Mouse (Mus musculus) v-Abl transformed pro-B cells (cell line): ENCODE results near the gene Elmo2.

Experiments
- in situ Hi-C, 2 experiments: fragments of 400-800 bp; cut with MboI; formaldehyde crosslinking; loops; one replicate each; pipeline ENCODE4 v1.15.1; 2025; ENCODE audit not compliant: unreplicated experiment in 2 of 2

The Elmo2 gene

GRCm38 (mm10) chr2:165271326-165271725 lies 55.0 kb downstream of the Elmo2 start:
- in situ Hi-C loops, result loop anchor here (5.0 to 10.0 kb wide), 5 partner anchors 194 to 477 kb away; partner anchors contain the start of gene Slc12a5 (in 1 of the 2)

DNA sequence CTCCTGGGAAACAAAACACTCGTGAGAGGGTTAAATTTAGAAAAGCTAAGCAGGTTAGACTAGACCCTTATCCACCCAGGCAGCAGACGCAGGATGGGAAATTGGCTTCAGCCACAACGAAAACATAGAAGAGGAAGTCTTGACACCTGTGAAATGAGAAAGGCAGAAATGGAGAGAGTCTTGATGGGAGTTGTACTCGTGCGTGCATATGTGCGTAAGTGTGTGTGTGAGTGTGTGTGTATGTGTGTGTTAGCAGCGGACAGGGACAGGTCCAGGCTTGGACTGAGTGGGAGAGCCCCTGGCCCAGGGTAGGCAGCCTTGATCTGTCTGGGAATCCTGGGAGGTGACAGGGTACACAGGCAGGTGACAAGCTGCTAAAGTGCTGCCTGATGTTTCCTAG lies 55.4 kb downstream of the Elmo2 start:
- in situ Hi-C loops, result loop anchor here (5.0 to 10.0 kb wide), 5 partner anchors 194 to 476 kb away; partner anchors contain the start of gene Slc12a5 (in 1 of the 2)

- in situ Hi-C loops, result no loop called here
Observed at GRCm38 (mm10) chr2:165266739-165267138, 59.5 kb downstream of the Elmo2 start.

DNA sequence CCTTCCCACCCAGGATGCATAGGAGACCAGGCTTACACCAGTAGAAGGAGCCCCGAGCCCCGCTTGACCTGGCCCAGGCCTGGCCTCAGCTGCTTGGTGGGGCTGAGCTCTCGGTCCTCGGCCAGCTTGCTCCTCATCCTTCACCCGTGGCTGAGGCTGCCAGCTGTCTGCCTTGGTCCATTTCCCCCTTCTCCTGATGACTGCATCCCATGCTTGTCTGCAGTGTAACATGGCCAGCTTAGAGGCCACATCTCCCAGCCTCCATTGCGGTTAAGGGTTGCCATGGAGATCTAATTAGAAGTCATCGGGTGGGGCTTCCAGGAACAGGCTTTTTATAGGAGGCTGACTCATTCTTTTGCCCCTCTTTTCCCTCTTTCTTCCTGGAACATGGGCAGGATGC lies 62.4 kb downstream of the Elmo2 start:
- in situ Hi-C loops, result no loop called here

GRCm38 (mm10) chr2:165262274-165262990 lies 63.8 kb downstream of the Elmo2 start:
- in situ Hi-C loops, result no loop called here

DNA sequence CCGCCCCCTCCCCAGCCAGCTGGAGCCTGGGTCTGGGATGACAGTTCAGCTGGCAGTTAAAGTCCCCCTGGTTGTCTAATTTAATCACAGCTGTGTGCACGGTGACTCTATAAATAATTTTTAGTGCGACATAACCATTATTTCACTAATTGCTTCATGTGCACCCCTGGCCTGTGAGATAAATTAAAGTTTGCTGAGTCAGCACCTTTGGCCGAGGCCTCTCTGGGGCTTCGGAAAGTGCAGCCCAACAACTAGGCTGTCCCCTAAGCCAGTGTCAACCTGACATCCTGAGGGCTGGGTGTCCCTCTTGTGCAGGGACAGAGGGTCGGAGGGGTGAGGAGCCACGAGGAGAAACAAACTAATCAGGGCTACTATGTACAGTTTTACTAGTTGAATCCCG lies 66.4 kb downstream of the Elmo2 start:
- in situ Hi-C loops, result no loop called here

DNA sequence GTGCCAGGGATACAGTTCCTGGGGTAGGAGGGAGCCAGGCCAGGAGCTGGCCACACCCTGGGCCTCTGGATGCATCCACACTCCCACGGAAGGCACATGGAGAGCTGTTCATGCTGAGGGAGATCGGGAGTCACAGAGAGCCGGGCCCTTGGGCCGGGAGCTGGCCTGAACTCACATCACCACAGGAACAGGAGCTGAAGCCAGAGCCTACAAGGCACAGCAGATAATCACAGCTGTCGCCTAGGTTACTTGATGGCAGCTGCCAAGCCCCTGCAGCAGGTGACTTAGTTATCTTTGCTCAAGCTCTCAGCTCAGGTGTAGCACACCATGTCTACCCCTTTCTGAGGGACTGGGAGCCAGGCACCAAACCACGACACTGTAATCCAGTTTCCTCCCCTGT lies 68.0 kb downstream of the Elmo2 start:
- in situ Hi-C loops, result no loop called here

DNA sequence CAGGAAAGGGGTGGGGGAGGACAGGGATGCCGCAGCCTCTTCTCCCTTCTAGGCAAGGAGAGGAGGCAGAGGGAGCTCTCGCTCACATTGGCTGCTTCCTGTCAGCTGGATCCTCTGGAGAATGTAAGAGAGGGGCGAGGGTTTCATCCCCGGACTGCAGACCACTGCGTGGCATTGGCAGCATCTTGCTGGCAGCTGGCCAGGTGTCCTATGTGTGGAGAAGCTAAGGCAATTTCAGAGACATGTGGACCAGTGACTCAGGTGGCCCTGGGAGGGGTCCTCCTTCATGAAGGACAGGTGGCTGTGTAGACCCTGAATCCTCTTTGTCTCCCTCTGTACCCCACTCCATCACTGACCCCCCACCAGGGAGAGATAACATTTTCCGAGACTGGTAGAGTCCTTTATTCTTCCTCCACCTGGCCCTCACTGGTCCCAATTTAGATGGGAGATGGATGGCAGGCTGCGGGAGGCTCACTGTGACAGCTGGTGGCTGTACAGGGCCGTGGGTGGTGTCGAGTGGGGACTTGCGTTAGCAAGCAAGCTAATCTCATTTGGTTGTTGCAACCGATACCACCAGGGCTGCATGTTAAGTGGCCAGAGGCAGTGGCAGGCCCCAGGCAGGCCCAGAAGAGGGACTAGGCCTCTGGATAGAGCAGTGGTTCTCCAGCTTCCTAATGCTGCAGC lies 69.0 kb downstream of the Elmo2 start:
- in situ Hi-C loops, result no loop called here

GRCm38 (mm10) chr2:165256213-165256612 lies 70.1 kb downstream of the Elmo2 start:
- in situ Hi-C loops, result no loop called here

GRCm38 (mm10) chr2:165253867-165254266 lies 72.4 kb downstream of the Elmo2 start:
- in situ Hi-C loops, result no loop called here

- in situ Hi-C loops, result no loop called here
Observed at GRCm38 (mm10) chr2:165253269-165253668, 73.0 kb downstream of the Elmo2 start.

DNA sequence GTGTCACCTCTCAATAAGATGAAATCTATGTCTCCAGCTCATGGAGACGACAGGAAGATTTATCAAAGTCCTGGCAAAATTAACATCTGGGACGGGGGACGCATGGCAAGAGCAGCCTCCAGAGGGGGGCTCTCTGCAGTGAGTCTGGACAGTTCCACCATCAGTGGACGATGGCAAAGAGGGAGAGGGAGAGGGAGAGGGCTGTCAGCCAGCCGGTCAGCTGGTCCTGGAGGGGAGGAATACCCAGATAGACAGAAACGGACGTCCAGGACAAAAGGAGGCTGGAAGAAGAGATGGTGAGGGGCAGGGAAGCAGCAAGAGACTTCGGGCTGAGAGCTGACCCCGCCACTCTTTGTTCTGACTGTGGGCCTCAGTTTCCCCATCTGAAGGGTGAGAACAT lies 73.5 kb downstream of the Elmo2 start:
- in situ Hi-C loops, result no loop called here

- in situ Hi-C loops, result no loop called here
Observed at GRCm38 (mm10) chr2:165252381-165252780, 73.9 kb downstream of the Elmo2 start.

DNA sequence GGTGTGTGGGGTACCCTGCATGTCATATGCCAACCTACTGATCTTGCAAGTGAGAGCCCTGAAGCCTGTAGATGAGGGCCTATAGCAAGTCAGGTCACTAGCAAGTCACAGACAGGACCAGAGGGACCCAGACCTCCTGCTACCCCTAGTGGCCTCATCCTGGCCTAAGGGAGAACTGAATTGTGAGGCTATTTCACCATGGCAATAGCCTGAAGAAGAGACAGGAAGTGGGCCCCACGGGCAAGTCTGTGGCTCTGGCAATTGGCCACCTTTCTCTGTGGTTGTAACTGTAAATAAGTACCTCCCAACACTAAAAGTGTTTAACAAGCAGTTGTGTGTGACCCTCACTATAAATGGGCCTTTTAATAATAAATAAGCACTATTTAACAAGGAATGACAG lies 75.4 kb downstream of the Elmo2 start:
- in situ Hi-C loops, result no loop called here

DNA sequence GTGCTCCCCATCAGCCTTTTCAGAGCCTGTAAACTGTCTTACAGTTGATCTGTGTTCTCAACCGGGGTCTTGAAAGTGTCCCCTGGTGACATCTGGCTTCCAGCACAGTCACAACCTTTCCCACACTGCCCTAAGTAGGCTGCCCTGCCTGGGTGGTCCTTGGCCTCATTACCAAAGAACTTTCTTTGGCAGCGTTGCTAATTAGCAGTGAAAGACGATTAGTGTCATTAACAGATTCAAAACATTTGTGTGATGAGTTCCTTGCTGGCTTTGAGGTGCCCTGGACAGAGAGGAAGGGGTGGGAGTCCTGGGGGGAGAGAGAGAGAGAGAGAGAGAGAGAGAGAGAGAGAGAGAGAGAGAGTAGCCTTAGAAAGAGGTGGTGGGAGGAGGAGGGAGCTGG lies 77.3 kb downstream of the Elmo2 start:
- in situ Hi-C loops, result no loop called here

- in situ Hi-C loops, result no loop called here
Observed at GRCm38 (mm10) chr2:165246349-165246748, 79.9 kb downstream of the Elmo2 start.

- in situ Hi-C loops, result no loop called here
Observed at GRCm38 (mm10) chr2:165243122-165243720, 83.1 kb downstream of the Elmo2 start.

DNA sequence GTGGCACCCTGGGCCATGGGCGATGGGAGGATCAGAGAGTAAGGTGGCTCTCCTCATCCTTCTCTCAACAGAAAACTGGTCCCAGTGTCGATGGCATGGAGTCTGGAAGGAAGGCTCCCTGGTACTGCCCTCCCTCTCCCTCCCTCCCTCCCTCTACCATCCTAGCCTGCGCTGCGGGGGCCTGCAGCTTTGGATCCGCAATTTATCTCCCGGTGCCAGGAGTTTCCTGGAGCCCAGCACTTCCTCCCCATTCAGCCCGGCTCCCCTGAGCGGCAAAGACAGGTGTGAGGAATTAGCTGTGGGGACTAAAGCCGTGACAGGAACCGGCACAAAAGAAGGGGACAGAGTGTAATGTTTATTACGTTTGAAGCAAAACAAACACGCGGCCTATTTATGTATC lies 83.7 kb downstream of the Elmo2 start:
- in situ Hi-C loops, result no loop called here

GRCm38 (mm10) chr2:165241786-165242185 lies 84.5 kb downstream of the Elmo2 start:
- in situ Hi-C loops, result no loop called here

- in situ Hi-C loops, result no loop called here
Observed at GRCm38 (mm10) chr2:165240371-165240770, 85.9 kb downstream of the Elmo2 start.

- in situ Hi-C loops, result no loop called here
Observed at GRCm38 (mm10) chr2:165239533-165240144, 86.6 kb downstream of the Elmo2 start.
